Mouse (Mus musculus) gastrocnemius, adult 2 months (tissue): Measurements from ENCODE around the gene Erg28. TPM values are rescaled to one million over a fixed set of nuclear protein-coding genes. Genes with fewer than 3 reads are reported as not detected.

Experiments used
- DNase-seq: peaks from one replicate; pipeline ENCODE4 v3.0.0; 2022
- H3K27ac ChIP-seq: fragments of 200-600 bp; 2 replicates; pipeline ENCODE4 v1.8.1; 2022; ENCODE audit warnings: mild to moderate bottlenecking
- H3K4me3 ChIP-seq: fragments of 200-600 bp; 2 replicates; pipeline ENCODE4 v1.8.1; 2022; ENCODE audit warnings: mild to moderate bottlenecking, moderate library complexity
- CTCF ChIP-seq: fragments of 200-600 bp; IDR thresholded peaks from 2 replicates; pipeline ENCODE4 v1.8.1; 2022; ENCODE audit warnings: antibody characterized with exemption, mild to moderate bottlenecking, moderate library complexity
- intact Hi-C: fragments of 180-260 bp; cut with DNase I; formaldehyde crosslinking; loops from one replicate; pipeline ENCODE4 v1.15.1; 2025
- total RNA-seq, 2 experiments: library from RNA; stranded (reverse); gene quantifications; 2 replicates each; pipeline ENCODE4 v1.2.3; 2021

The Erg28 gene
- total RNA-seq, 2 experiments from 2014 or later = 2.4 to 2.7 TPM

GRCm38 (mm10) chr12:85809726-85810125, 14.6 kb downstream of the Erg28 start:
- TF ChIP-seq CTCF = no peak
- DNase-seq = no peak
- intact Hi-C loops = no loop called here
- Histone ChIP-seq H3K4me3 (no peak overlapping the region), H3K27ac (no peak overlapping the region)

GRCm38 (mm10) chr12:85800031-85800430, 24.3 kb downstream of the Erg28 start:
- no peak overlapping the region for H3K4me3 ChIP-seq
- intact Hi-C loops = no loop called here
- TF ChIP-seq CTCF = no peak
- DNase-seq = peak; percentile 30
- peak overlapping the region; percentile 31; the same call in 1 of the 2 replicates for H3K27ac ChIP-seq

- H3K27ac ChIP-seq = no peak overlapping the region
- DNase-seq = no peak
- no peak overlapping the region for H3K4me3 ChIP-seq
- intact Hi-C loops = no loop called here
- no peak for TF ChIP-seq CTCF
These were observed 28.8 kb downstream of the Erg28 start for GRCm38 (mm10) chr12:85795551-85795950.

GRCm38 (mm10) chr12:85794094-85794493, 30.3 kb downstream of the Erg28 start:
- Histone ChIP-seq H3K4me3 (no peak overlapping the region), H3K27ac (no peak overlapping the region)
- intact Hi-C loops = no loop called here
- no peak for DNase-seq
- no peak for TF ChIP-seq CTCF

GRCm38 (mm10) chr12:85792821-85793346, 31.5 kb downstream of the Erg28 start:
- Histone ChIP-seq H3K27ac (no peak overlapping the region; the same call in 1 of the 2 replicates), H3K4me3 (no peak overlapping the region)
- no peak for TF ChIP-seq CTCF
- intact Hi-C loops = no loop called here
- peak; percentile 56 for DNase-seq

GRCm38 (mm10) chr12:85792158-85792557, 32.2 kb downstream of the Erg28 start:
- no peak overlapping the region for H3K27ac ChIP-seq
- no peak overlapping the region for H3K4me3 ChIP-seq
- intact Hi-C loops = no loop called here
- TF ChIP-seq CTCF = no peak
- DNase-seq = no peak

- peak; percentile 35 for DNase-seq
- Histone ChIP-seq H3K4me3 (no peak overlapping the region), H3K27ac (peak overlapping the region; percentile 73)
- TF ChIP-seq CTCF = no peak
- intact Hi-C loops = no loop called here
These were observed 39.2 kb downstream of the Erg28 start for GRCm38 (mm10) chr12:85784916-85785815.

GRCm38 (mm10) chr12:85781606-85782005, 42.7 kb downstream of the Erg28 start:
- TF ChIP-seq CTCF = no peak
- intact Hi-C loops = no loop called here

GRCm38 (mm10) chr12:85779707-85780106, 44.6 kb downstream of the Erg28 start:
- DNase-seq = no peak
- Histone ChIP-seq H3K4me3 (no peak overlapping the region), H3K27ac (no peak overlapping the region)
- no peak for TF ChIP-seq CTCF
- intact Hi-C loops = no loop called here

More at GRCm38 (mm10) chr12:85781606-85782005, 42.7 kb downstream of the Erg28 start:
- Histone ChIP-seq H3K4me3 (no peak overlapping the region), H3K27ac (no peak overlapping the region)
- no peak for DNase-seq

- H3K4me3 ChIP-seq = no peak overlapping the region
- intact Hi-C loops = no loop called here
These were observed 45.4 kb downstream of the Erg28 start for GRCm38 (mm10) chr12:85778962-85779361.

GRCm38 (mm10) chr12:85771356-85771755, 53.0 kb downstream of the Erg28 start:
- Histone ChIP-seq H3K27ac (no peak overlapping the region), H3K4me3 (no peak overlapping the region)
- peak; percentile 50 for DNase-seq
- intact Hi-C loops = no loop called here
- TF ChIP-seq CTCF = no peak

More at GRCm38 (mm10) chr12:85778962-85779361, 45.4 kb downstream of the Erg28 start:
- H3K27ac ChIP-seq = no peak overlapping the region
- no peak for TF ChIP-seq CTCF
- DNase-seq = no peak

GRCm38 (mm10) chr12:85767750-85768149, 56.6 kb downstream of the Erg28 start:
- no peak overlapping the region for H3K4me3 ChIP-seq
- peak; percentile 35 for DNase-seq
- intact Hi-C loops = no loop called here
- H3K27ac ChIP-seq = no peak overlapping the region
- no peak for TF ChIP-seq CTCF

- no peak for TF ChIP-seq CTCF
These were observed 58.1 kb downstream of the Erg28 start for GRCm38 (mm10) chr12:85766287-85766686.

More at GRCm38 (mm10) chr12:85766287-85766686, 58.1 kb downstream of the Erg28 start:
- Histone ChIP-seq H3K4me3 (no peak overlapping the region), H3K27ac (no peak overlapping the region)
- no peak for DNase-seq
- intact Hi-C loops = no loop called here

Other genes starting within 250 kb of the Erg28 start
- 1 to 10 TPM; 3.9 to 8.8 TPM for gene Jdp2, start 225.5 kb downstream of the Erg28 start, total RNA-seq
- gene Batf, start 137.9 kb downstream of the Erg28 start, total RNA-seq = under 1 TPM in 1 of 2 experiments, not detected in 1; 0.33 TPM
- under 1 TPM; 0.50 to 0.51 TPM for gene Flvcr2, start 78.0 kb downstream of the Erg28 start, total RNA-seq
- gene Ttll5, start 109 bp upstream of the Erg28 start, total RNA-seq = 1 to 10 TPM; 5.4 to 8.5 TPM